Mouse (Mus musculus) embryonic fibroblast, embryonic 13.5 days (primary cell): Measurements from ENCODE around the gene Vars.

Source experiments
- CTCF ChIP-seq: IDR thresholded peaks from 2 replicates; pipeline ENCODE4 v1.5.1; 2011; ENCODE audit warnings: mild to moderate bottlenecking, control low read depth, low read length, moderate library complexity, borderline replicate concordance; ENCODE audit not compliant: insufficient read depth
- POLR2A ChIP-seq: IDR thresholded peaks from 2 replicates; pipeline ENCODE4 v1.6.1; 2011; ENCODE audit warnings: low read depth, mild to moderate bottlenecking, control low read depth, low read length, moderate library complexity

DNA sequence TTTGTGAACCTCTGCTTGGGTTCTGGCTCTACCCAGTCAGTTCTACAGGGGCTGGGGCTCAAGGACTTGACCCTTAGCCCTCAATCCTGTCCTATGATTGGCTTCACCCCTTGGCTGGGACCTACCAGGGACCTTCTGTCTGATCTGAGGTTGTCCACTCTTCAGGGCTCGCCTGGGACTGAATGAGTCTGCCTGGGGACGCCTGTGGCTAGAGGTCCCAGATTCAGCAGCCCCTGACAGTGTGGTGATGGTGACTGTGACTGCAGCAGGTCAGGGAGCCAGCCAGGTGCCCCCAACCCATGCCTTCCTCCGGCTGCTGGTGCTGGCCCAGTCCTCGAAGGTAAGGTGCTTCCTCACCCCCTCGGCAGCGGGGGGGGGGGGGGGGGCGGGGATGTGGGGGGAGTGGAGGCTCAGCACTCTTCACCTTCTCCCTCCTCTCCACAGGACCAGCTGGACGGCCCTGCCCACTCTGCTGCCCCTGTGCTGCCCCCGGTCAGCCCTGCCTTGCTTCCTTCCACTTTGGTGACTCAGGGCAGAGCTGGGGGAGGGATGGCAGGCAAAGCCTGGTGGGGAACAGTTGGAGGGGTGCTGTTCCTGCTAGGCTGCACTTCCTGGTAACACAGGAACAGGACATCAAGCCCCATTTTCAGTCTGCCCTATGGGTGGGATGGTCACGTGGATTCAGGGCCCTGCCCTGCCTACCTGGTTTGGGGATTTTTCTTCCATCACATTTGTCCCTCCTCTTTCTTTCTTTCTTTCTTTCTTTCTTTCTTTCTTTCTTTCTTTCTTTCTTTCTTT, 24.1 kb downstream of the Vars start:
- TF ChIP-seq CTCF (no peak), POLR2A (no peak)
